Mouse (Mus musculus): ENCODE measurements around the gene Msrb3. TPM values are rescaled to one million over a fixed set of nuclear protein-coding genes. Genes with fewer than 3 reads are reported as not detected.
"Not testable (repeated sequence)": the region's sequence is repeated elsewhere in the genome, so short reads cannot be mapped to it uniquely, and the experiment has no call there.

Msrb3 gene
- polyA plus RNA-seq, 1 experiment from 2014 or later = 3.2 TPM

GRCm38 (mm10) chr10:120777499-120777898 is 121.4 kb downstream of the Msrb3 start:
- no peaks in the 10 kb centered on the region for H3K27me3 ChIP-seq (ENCODE audit: low read depth, poor library complexity, severe bottlenecking)
- peaks cover 9% of the 10 kb centered on the region; the same call in 1 of the 2 replicates for H3K9me3 ChIP-seq (replicated peaks)
- H3K27ac ChIP-seq (replicated peaks) = no peak overlapping the region
- no peak for DNase-seq (ENCODE audit: low spot score)
- 0 out of 2 replicates have a peak, but pooled peaks cover 4% of the 10 kb centered on the region for H3K4me1 ChIP-seq
- no peaks in the 10 kb centered on the region; the same call in 1 of the 2 replicates for H3K36me3 ChIP-seq
- H3K4me3 ChIP-seq = no peak overlapping the region
- WGBS = 92% methylated on average over 3 of the region's 3 CpGs

- Histone ChIP-seq H3K27ac (replicated peaks) (no peak overlapping the region), H3K36me3 (no peaks in the 10 kb centered on the region; the same call in 1 of the 2 replicates), H3K4me3 (no peak overlapping the region), H3K9me3 (replicated peaks) (peaks cover 9% of the 10 kb centered on the region; the same call in 1 of the 2 replicates), H3K4me1 (0 out of 2 replicates have a peak, but pooled peaks cover 4% of the 10 kb centered on the region), H3K27me3 (ENCODE audit: low read depth, poor library complexity, severe bottlenecking) (no peaks in the 10 kb centered on the region)
- DNase-seq (ENCODE audit: low spot score) = no peak
- WGBS = 81% methylated on average over 4 of the region's 4 CpGs
These were observed 123.5 kb downstream of the Msrb3 start for GRCm38 (mm10) chr10:120775361-120775760.

GRCm38 (mm10) chr10:120767418-120767817 is 131.5 kb downstream of the Msrb3 start:
- 93% methylated on average over 3 of the region's 3 CpGs for WGBS
- H3K4me3 ChIP-seq = no peak overlapping the region

GRCm38 (mm10) chr10:120765398-120765797 is 133.5 kb downstream of the Msrb3 start:
- 89% methylated on average over 11 of the region's 11 CpGs for WGBS

More at GRCm38 (mm10) chr10:120767418-120767817, 131.5 kb downstream of the Msrb3 start:
- DNase-seq (ENCODE audit: low spot score) = no peak
- Histone ChIP-seq H3K9me3 (replicated peaks) (peaks cover 4% of the 10 kb centered on the region; the same call in 1 of the 2 replicates), H3K27me3 (ENCODE audit: low read depth, poor library complexity, severe bottlenecking) (no peaks in the 10 kb centered on the region), H3K4me1 (peaks cover 14% of the 10 kb centered on the region), H3K27ac (replicated peaks) (no peak overlapping the region), H3K36me3 (no peaks in the 10 kb centered on the region)

GRCm38 (mm10) chr10:120763656-120764466 is 135.0 kb downstream of the Msrb3 start:
- H3K9me3 ChIP-seq (replicated peaks) = peaks cover 4% of the 10 kb centered on the region; the same call in 1 of the 2 replicates
- H3K4me3 ChIP-seq = no peak overlapping the region
- no peak for DNase-seq (ENCODE audit: low spot score)
- 0 out of 2 replicates have a peak overlapping the region, but pooled peaks have one; percentile 42 for H3K27ac ChIP-seq (replicated peaks)
- 77% methylated on average over 13 of the region's 13 CpGs for WGBS
- no peaks in the 10 kb centered on the region for H3K27me3 ChIP-seq (ENCODE audit: low read depth, poor library complexity, severe bottlenecking)
- H3K36me3 ChIP-seq = no peaks in the 10 kb centered on the region
- peaks cover 14% of the 10 kb centered on the region for H3K4me1 ChIP-seq

More at GRCm38 (mm10) chr10:120765398-120765797, 133.5 kb downstream of the Msrb3 start:
- H3K4me1 ChIP-seq = peaks cover 14% of the 10 kb centered on the region
- no peak overlapping the region for H3K4me3 ChIP-seq
- no peaks in the 10 kb centered on the region for H3K27me3 ChIP-seq (ENCODE audit: low read depth, poor library complexity, severe bottlenecking)
- no peak for DNase-seq (ENCODE audit: low spot score)
- peaks cover 4% of the 10 kb centered on the region; the same call in 1 of the 2 replicates for H3K9me3 ChIP-seq (replicated peaks)
- no peaks in the 10 kb centered on the region for H3K36me3 ChIP-seq
- H3K27ac ChIP-seq (replicated peaks) = no peak overlapping the region

GRCm38 (mm10) chr10:120762958-120763357 is 135.9 kb downstream of the Msrb3 start:
- WGBS = 88% methylated on average over 12 of the region's 12 CpGs
- Histone ChIP-seq H3K9me3 (replicated peaks) (peaks cover 4% of the 10 kb centered on the region; the same call in 1 of the 2 replicates), H3K4me3 (no peak overlapping the region), H3K4me1 (peaks cover 14% of the 10 kb centered on the region), H3K27me3 (ENCODE audit: low read depth, poor library complexity, severe bottlenecking) (no peaks in the 10 kb centered on the region), H3K36me3 (no peaks in the 10 kb centered on the region), H3K27ac (replicated peaks) (no peak overlapping the region)
- no peak for DNase-seq (ENCODE audit: low spot score)

- DNase-seq (ENCODE audit: low spot score) = no peak
- Histone ChIP-seq H3K4me1 (peaks cover 14% of the 10 kb centered on the region), H3K9me3 (replicated peaks) (peaks cover 4% of the 10 kb centered on the region; the same call in 1 of the 2 replicates), H3K4me3 (no peak overlapping the region), H3K27me3 (ENCODE audit: low read depth, poor library complexity, severe bottlenecking) (no peaks in the 10 kb centered on the region), H3K27ac (replicated peaks) (no peak overlapping the region), H3K36me3 (no peaks in the 10 kb centered on the region)
- WGBS = 95% methylated on average over 12 of the region's 12 CpGs
These were observed 138.2 kb downstream of the Msrb3 start for GRCm38 (mm10) chr10:120760679-120761078.

GRCm38 (mm10) chr10:120759883-120760282 is 139.0 kb downstream of the Msrb3 start:
- H3K36me3 ChIP-seq = no peaks in the 10 kb centered on the region
- 90% methylated on average over 6 of the region's 6 CpGs for WGBS
- no peaks in the 10 kb centered on the region for H3K9me3 ChIP-seq (replicated peaks)
- H3K4me1 ChIP-seq = peaks cover 14% of the 10 kb centered on the region
- no peak overlapping the region for H3K4me3 ChIP-seq
- no peak for DNase-seq (ENCODE audit: low spot score)
- no peaks in the 10 kb centered on the region for H3K27me3 ChIP-seq (ENCODE audit: low read depth, poor library complexity, severe bottlenecking)
- no peak overlapping the region for H3K27ac ChIP-seq (replicated peaks)

GRCm38 (mm10) chr10:120752454-120752853 is 146.4 kb downstream of the Msrb3 start:
- no peak for DNase-seq (ENCODE audit: low spot score)
- Histone ChIP-seq H3K4me1 (peaks cover 7% of the 10 kb centered on the region; the same call in 1 of the 2 replicates), H3K4me3 (no peak overlapping the region), H3K36me3 (no peaks in the 10 kb centered on the region), H3K27ac (replicated peaks) (no peak overlapping the region), H3K27me3 (ENCODE audit: low read depth, poor library complexity, severe bottlenecking) (peaks cover 3% of the 10 kb centered on the region; the same call in 1 of the 2 replicates), H3K9me3 (replicated peaks) (0 out of 2 replicates have a peak, but pooled peaks cover 3% of the 10 kb centered on the region)
- 93% methylated on average over 5 of the region's 5 CpGs for WGBS

- Histone ChIP-seq H3K27ac (replicated peaks) (no peak overlapping the region), H3K4me1 (peaks cover 7% of the 10 kb centered on the region; the same call in 1 of the 2 replicates), H3K4me3 (no peak overlapping the region), H3K27me3 (ENCODE audit: low read depth, poor library complexity, severe bottlenecking) (peaks cover 9% of the 10 kb centered on the region; the same call in 1 of the 2 replicates), H3K9me3 (replicated peaks) (0 out of 2 replicates have a peak, but pooled peaks cover 3% of the 10 kb centered on the region), H3K36me3 (no peaks in the 10 kb centered on the region)
- no peak for DNase-seq (ENCODE audit: low spot score)
- WGBS = 84% methylated on average over 11 of the region's 11 CpGs
These were observed 147.1 kb downstream of the Msrb3 start for GRCm38 (mm10) chr10:120751821-120752261.

- Histone ChIP-seq H3K4me3 (no peak overlapping the region), H3K36me3 (no peaks in the 10 kb centered on the region), H3K27me3 (ENCODE audit: low read depth, poor library complexity, severe bottlenecking) (peaks cover 14% of the 10 kb centered on the region), H3K9me3 (replicated peaks) (0 out of 2 replicates have a peak, but pooled peaks cover 3% of the 10 kb centered on the region), H3K27ac (replicated peaks) (no peak overlapping the region), H3K4me1 (peaks cover 9% of the 10 kb centered on the region)
- DNase-seq (ENCODE audit: low spot score) = no peak
- 83% methylated on average over 11 of the region's 11 CpGs for WGBS
These were observed 147.6 kb downstream of the Msrb3 start for GRCm38 (mm10) chr10:120751295-120751722.

- Histone ChIP-seq H3K4me1 (peaks cover 27% of the 10 kb centered on the region), H3K27me3 (ENCODE audit: low read depth, poor library complexity, severe bottlenecking) (peaks cover 20% of the 10 kb centered on the region)
- 90% methylated on average over 5 of the region's 5 CpGs for WGBS
- not testable (repeated sequence) for H3K4me3 ChIP-seq; DNase-seq (ENCODE audit: low spot score); H3K36me3 ChIP-seq; H3K9me3 ChIP-seq (replicated peaks); H3K27ac ChIP-seq (replicated peaks)
These were observed 149.3 kb downstream of the Msrb3 start for GRCm38 (mm10) chr10:120749556-120749955.

Data from midbrain, embryonic 10.5 days (tissue).